Mouse (Mus musculus) MEL (cell line): Measurements from ENCODE around the gene Edc3.

Source experiments
- CHD2 ChIP-seq: IDR thresholded peaks from 2 replicates; pipeline ENCODE4 v1.6.1; 2011; ENCODE audit warnings: low read length, improper control_type of control experiment
- CTCF ChIP-seq, 3 experiments: IDR thresholded peaks in 2 of 3; conservative IDR thresholded peaks in 1 of 3; 2 replicates each; pipeline ENCODE4 v1.5.1; 2011 to 2012; ENCODE audit warnings: low read length in 3 of 3, low read depth in 2 of 3, mild to moderate bottlenecking in 2 of 3, improper control_type of control experiment in 1 of 3, inconsistent platforms in 1 of 3, mixed read lengths in 1 of 3, moderate library complexity in 1 of 3; ENCODE audit not compliant: control insufficient read depth in 1 of 3, insufficient read depth in 1 of 3, poor library complexity in 1 of 3, severe bottlenecking in 1 of 3
- EP300 ChIP-seq, 2 experiments: IDR thresholded peaks; 2 replicates each; pipeline ENCODE4 v1.6.1; 2011; ENCODE audit warnings: improper control_type of control experiment in 2 of 2, low read length in 2 of 2, low read depth in 1 of 2, mild to moderate bottlenecking in 1 of 2
- GATA1 ChIP-seq: IDR thresholded peaks from 2 replicates; pipeline ENCODE4 v1.6.1; 2011; ENCODE audit warnings: low read depth, low read length, improper control_type of control experiment
- MXI1 ChIP-seq: IDR thresholded peaks from 2 replicates; pipeline ENCODE4 v1.6.1; 2011; ENCODE audit warnings: mild to moderate bottlenecking, low read depth, low read length, improper control_type of control experiment
- POLR2A ChIP-seq, 2 experiments: IDR thresholded peaks; 2 replicates each; pipeline ENCODE4 v1.6.1; 2011 to 2012; ENCODE audit warnings: low read length in 2 of 2, mild to moderate bottlenecking in 2 of 2, control low read depth in 1 of 2, improper control_type of control experiment in 1 of 2, low read depth in 1 of 2, moderate library complexity in 1 of 2; ENCODE audit not compliant: control insufficient read depth in 1 of 2, insufficient read depth in 1 of 2, poor library complexity in 1 of 2
- POLR2AphosphoS2 ChIP-seq: IDR thresholded peaks from 2 replicates; pipeline ENCODE4 v1.6.1; 2011; ENCODE audit warnings: low read length, improper control_type of control experiment
- ZNF384 ChIP-seq: IDR thresholded peaks from 2 replicates; pipeline ENCODE4 v1.6.1; 2012; ENCODE audit warnings: low read depth, mild to moderate bottlenecking, inconsistent platforms, low read length, improper control_type of control experiment

DNA sequence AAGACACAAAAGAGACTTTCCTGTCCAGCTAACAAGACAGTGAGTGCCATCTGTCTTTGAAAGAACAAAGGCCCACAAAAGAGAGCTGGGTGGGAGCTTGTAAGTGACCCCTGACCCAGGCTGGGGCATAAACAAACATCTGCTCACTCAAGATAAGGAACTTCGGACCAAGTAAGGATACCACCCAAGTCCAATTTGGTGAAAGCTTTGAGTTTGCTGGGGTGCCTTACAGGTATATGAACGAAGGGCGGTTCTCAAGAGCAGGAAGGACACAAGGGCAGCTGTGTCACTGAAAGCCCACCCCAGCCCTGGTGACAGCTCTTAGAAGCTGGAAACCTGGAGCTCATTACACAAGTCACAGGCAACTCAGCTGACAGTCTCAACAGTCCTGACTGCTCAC, 65.4 kb downstream of the Edc3 start:
- no peak for TF ChIP-seq GATA1
- TF ChIP-seq POLR2AphosphoS2, result no peak
- no peak for TF ChIP-seq EP300 (IDR thresholded peaks at IDR 0.05; ENCODE audit: low read depth in 1 of 2, low read length in 2 of 2)
- no peak for TF ChIP-seq CTCF (IDR thresholded peaks at IDR 0.05 in 2 of 3, conservative IDR thresholded peaks at IDR 0.05 in 1 of 3; ENCODE audit: control insufficient read depth in 1 of 3, insufficient read depth in 1 of 3, low read depth in 2 of 3, low read length in 3 of 3, poor library complexity in 1 of 3, severe bottlenecking in 1 of 3)
- TF ChIP-seq MXI1, result no peak
- TF ChIP-seq CHD2, result no peak
- no peak for TF ChIP-seq ZNF384
- TF ChIP-seq POLR2A (IDR thresholded peaks at IDR 0.05; ENCODE audit: control insufficient read depth in 1 of 2, insufficient read depth in 1 of 2, low read depth in 1 of 2, low read length in 2 of 2, poor library complexity in 1 of 2), result no peak
